Mouse (Mus musculus) CH12.LX (cell line): ENCODE results near the gene Ssx2ip. TPM values are rescaled to one million over a fixed set of nuclear protein-coding genes. Genes with fewer than 3 reads are reported as not detected.

Experiments used
- DNase-seq: peaks from one replicate; pipeline ENCODE4 v3.0.0-alpha.2; 2013; ENCODE audit errors: extremely low read depth
- H3K27ac ChIP-seq: 2 replicates; pipeline ENCODE4 v1.5.1; 2012; ENCODE audit warnings: low read depth, mild to moderate bottlenecking, control low read depth, moderate library complexity; ENCODE audit not compliant: insufficient read depth
- H3K27me3 ChIP-seq: replicated peaks from 2 replicates; pipeline ENCODE3; 2012; ENCODE audit warnings: inconsistent platforms
- H3K36me3 ChIP-seq, 2 experiments: replicated peaks in 1 of 2; 2 replicates each; pipeline versions ENCODE3 to v1.6.1; 2012; ENCODE audit warnings: inconsistent platforms in 1 of 2, low read length in 1 of 2, mild to moderate bottlenecking in 1 of 2, mixed read lengths in 1 of 2, moderate library complexity in 1 of 2; ENCODE audit not compliant: control insufficient read depth in 1 of 2, insufficient read depth in 1 of 2
- H3K4me1 ChIP-seq, 2 experiments: 2 replicates each; pipeline ENCODE4 v1.6.1; 2012; ENCODE audit warnings: inconsistent platforms in 1 of 2, moderate library complexity in 1 of 2; ENCODE audit not compliant: insufficient read depth in 2 of 2, control insufficient read depth in 1 of 2
- H3K4me2 ChIP-seq: 2 replicates; pipeline ENCODE4 v1.6.1; 2012; ENCODE audit warnings: low read depth, mild to moderate bottlenecking, control low read depth; ENCODE audit not compliant: poor library complexity, insufficient read depth, severe bottlenecking
- H3K4me3 ChIP-seq, 3 experiments: fragments of 150-350 bp in 1 of 3; sonication (generic) in 1 of 3; replicated peaks in 1 of 3; 2 replicates each; pipeline versions ENCODE3 to v1.5.1; 2011 to 2012; ENCODE audit warnings: low read depth in 2 of 3, low read length in 2 of 3, mild to moderate bottlenecking in 2 of 3, moderate library complexity in 2 of 3, control low read depth in 1 of 3, improper control_type of control experiment in 1 of 3, inconsistent platforms in 1 of 3, mixed read lengths in 1 of 3; ENCODE audit not compliant: poor library complexity in 1 of 3
- H3K79me2 ChIP-seq: replicated peaks from 2 replicates; pipeline ENCODE4 v1.6.1; 2012; ENCODE audit warnings: mild to moderate bottlenecking, moderate library complexity; ENCODE audit not compliant: control insufficient read depth, poor library complexity, insufficient read depth, severe bottlenecking; ENCODE audit errors: extremely low read depth
- H3K9ac ChIP-seq: 2 replicates; pipeline ENCODE4 v1.6.1; 2012; ENCODE audit warnings: low read depth, mild to moderate bottlenecking, control low read depth, moderate library complexity; ENCODE audit not compliant: insufficient read depth
- H3K9me3 ChIP-seq: replicated peaks from 2 replicates; pipeline ENCODE3; 2012; ENCODE audit warnings: low read length, inconsistent platforms, mixed read lengths
- BHLHE40 ChIP-seq: IDR thresholded peaks from 2 replicates; pipeline ENCODE4 v1.6.1; 2011; ENCODE audit warnings: mild to moderate bottlenecking, low read depth, low read length, improper control_type of control experiment
- CHD1 ChIP-seq: IDR thresholded peaks from 2 replicates; pipeline ENCODE4 v1.6.1; 2012; ENCODE audit warnings: low read depth, low read length, improper control_type of control experiment, inconsistent platforms
- CTCF ChIP-seq, 2 experiments: IDR thresholded peaks in 1 of 2; conservative IDR thresholded peaks in 1 of 2; 2 replicates each; pipeline ENCODE4 v1.5.1; 2011 to 2012; ENCODE audit warnings: low read depth in 2 of 2, low read length in 2 of 2, improper control_type of control experiment in 1 of 2, inconsistent platforms in 1 of 2, mild to moderate bottlenecking in 1 of 2, moderate library complexity in 1 of 2
- E2F4 ChIP-seq: IDR thresholded peaks from 2 replicates; pipeline ENCODE4 v1.6.1; 2011; ENCODE audit warnings: low read depth, low read length, improper control_type of control experiment; ENCODE audit not compliant: insufficient replicate concordance
- ELF1 ChIP-seq: IDR thresholded peaks from 2 replicates; pipeline ENCODE4 v1.6.1; 2014; ENCODE audit warnings: low read depth, mild to moderate bottlenecking, inconsistent platforms, low read length, improper control_type of control experiment
- ETS1 ChIP-seq: conservative IDR thresholded peaks from 2 replicates; pipeline ENCODE4 v1.6.1; 2012; ENCODE audit warnings: low read depth, mild to moderate bottlenecking, inconsistent platforms, low read length, improper control_type of control experiment, moderate library complexity
- GABPA ChIP-seq: IDR thresholded peaks from 2 replicates; pipeline ENCODE4 v1.6.1; 2012; ENCODE audit warnings: low read depth, low read length, improper control_type of control experiment, inconsistent platforms; ENCODE audit not compliant: insufficient replicate concordance
- JUN ChIP-seq: IDR thresholded peaks from 2 replicates; pipeline ENCODE4 v1.6.1; 2011; ENCODE audit warnings: low read depth, mild to moderate bottlenecking, low read length, improper control_type of control experiment, moderate library complexity; ENCODE audit not compliant: insufficient read depth
- JUND ChIP-seq: conservative IDR thresholded peaks from 2 replicates; pipeline ENCODE4 v1.6.1; 2011; ENCODE audit warnings: low read depth, low read length, improper control_type of control experiment
- KAT2A ChIP-seq: IDR thresholded peaks from 2 replicates; pipeline ENCODE4 v1.6.1; 2012; ENCODE audit warnings: low read length, improper control_type of control experiment, inconsistent platforms; ENCODE audit not compliant: insufficient replicate concordance
- MAFK ChIP-seq: IDR thresholded peaks from 2 replicates; pipeline ENCODE4 v1.6.1; 2011; ENCODE audit warnings: low read length, improper control_type of control experiment; ENCODE audit not compliant: insufficient replicate concordance
- MAX ChIP-seq: IDR thresholded peaks from 2 replicates; pipeline ENCODE4 v1.6.1; 2011; ENCODE audit warnings: low read length, improper control_type of control experiment
- MAZ ChIP-seq: IDR thresholded peaks from 2 replicates; pipeline ENCODE4 v1.6.1; 2012; ENCODE audit warnings: low read depth, mild to moderate bottlenecking, inconsistent platforms, low read length, improper control_type of control experiment, moderate library complexity
- PAX5 ChIP-seq: IDR thresholded peaks from 2 replicates; pipeline ENCODE4 v1.6.1; 2012; ENCODE audit warnings: low read length, inconsistent platforms, mixed read lengths
- RAD21 ChIP-seq: IDR thresholded peaks from 2 replicates; pipeline ENCODE4 v1.6.1; 2011; ENCODE audit warnings: low read depth, mild to moderate bottlenecking, low read length, improper control_type of control experiment, moderate library complexity
- SIN3A ChIP-seq: IDR thresholded peaks from 2 replicates; pipeline ENCODE4 v1.6.1; 2012; ENCODE audit warnings: low read length, improper control_type of control experiment, inconsistent platforms
- TBP ChIP-seq: conservative IDR thresholded peaks from 2 replicates; pipeline ENCODE4 v1.6.1; 2011; ENCODE audit warnings: low read depth, low read length, improper control_type of control experiment
- TCF12 ChIP-seq: IDR thresholded peaks from 2 replicates; pipeline ENCODE4 v1.6.1; 2014; ENCODE audit warnings: low read depth, mild to moderate bottlenecking, inconsistent platforms, low read length, improper control_type of control experiment
- ZC3H11A ChIP-seq: IDR thresholded peaks from 2 replicates; pipeline ENCODE4 v1.6.1; 2012; ENCODE audit warnings: low read depth, mild to moderate bottlenecking, inconsistent platforms, low read length, improper control_type of control experiment
- ZMIZ1 ChIP-seq: IDR thresholded peaks from 2 replicates; pipeline ENCODE4 v1.6.1; 2012; ENCODE audit warnings: low read depth, mild to moderate bottlenecking, inconsistent platforms, low read length, improper control_type of control experiment
- ZNF384 ChIP-seq: IDR thresholded peaks from 2 replicates; pipeline ENCODE4 v1.6.1; 2012; ENCODE audit warnings: low read depth, low read length, improper control_type of control experiment, inconsistent platforms
- dilution Hi-C: fragments of 300-500 bp; cut with MboI; formaldehyde crosslinking; loops from 2 replicates; pipeline ENCODE4 v1.14.3; 2020; ENCODE audit warnings: low sequenced_read_pairs; ENCODE audit not compliant: extremely low pct_unique_long_range_greater_than_20kb, extremely low pct_ligation_motif_present
- in situ Hi-C: fragments of 300-500 bp; cut with MboI; formaldehyde crosslinking; loops from 3 replicates; pipeline ENCODE4 v1.14.3; 2019; ENCODE audit warnings: low sequenced_read_pairs, low pct_ligation_motif_present, low pct_unique_long_range_greater_than_20kb, mixed read lengths
- polyA plus RNA-seq: library from polyadenylated mRNA; unstranded; fragments of >175 nt; gene quantifications from 2 replicates; pipeline ENCODE4 v1.2.1, GENCODE M21; 2012; ENCODE audit warnings: low read depth; ENCODE audit not compliant: insufficient read length
- total RNA-seq, 2 experiments: library from RNA; depleted of rRNA; stranded (reverse); fragments of 300-350 nt in 1 of 2; fragments of >200 nt in 1 of 2; gene quantifications; 2 replicates each; pipeline ENCODE4 v1.2.3; 2012 to 2014

Ssx2ip gene
- total and polyA plus RNA-seq, 3 experiments = 28.0 to 32.6 (median 31.9) TPM

DNA sequence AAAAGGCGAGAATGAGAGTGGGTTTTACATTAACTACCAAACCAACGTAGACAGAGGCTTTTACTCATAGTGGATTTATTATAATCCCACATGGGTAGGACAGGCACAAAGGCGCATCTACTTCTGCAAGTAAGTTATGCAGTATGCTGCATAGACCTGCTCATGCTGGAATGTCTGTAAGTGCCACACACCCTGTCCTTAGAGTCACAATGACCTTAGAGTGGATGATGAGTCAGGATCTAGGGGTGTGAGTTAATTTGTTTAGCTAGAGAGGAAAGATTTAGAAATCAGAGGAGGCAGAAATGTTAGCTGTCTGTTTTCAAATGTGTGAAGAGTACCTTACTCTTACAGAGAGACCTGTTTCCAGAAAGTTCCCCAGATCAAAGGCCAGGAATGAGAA is 43.2 kb downstream of the Ssx2ip start:
- no peak for DNase-seq
- Histone ChIP-seq H3K9ac (no peak overlapping the region), H3K4me2 (no peak overlapping the region), H3K27ac (no peak overlapping the region), H3K9me3 (no peaks in the 10 kb centered on the region), H3K4me1 (peaks cover 9 to 17% of the 10 kb centered on the region in 2 experiments), H3K36me3 (peaks cover 0 to 8% of the 10 kb centered on the region in 2 experiments), H3K27me3 (no peaks in the 10 kb centered on the region), H3K4me3 (no peak overlapping the region), H3K79me2 (peaks cover 3% of the 10 kb centered on the region; the same call in 1 of the 2 replicates)
- no peak for TF ChIP-seq MAFK
- dilution Hi-C loops = no loop called here
- in situ Hi-C loops = no loop called here

DNA sequence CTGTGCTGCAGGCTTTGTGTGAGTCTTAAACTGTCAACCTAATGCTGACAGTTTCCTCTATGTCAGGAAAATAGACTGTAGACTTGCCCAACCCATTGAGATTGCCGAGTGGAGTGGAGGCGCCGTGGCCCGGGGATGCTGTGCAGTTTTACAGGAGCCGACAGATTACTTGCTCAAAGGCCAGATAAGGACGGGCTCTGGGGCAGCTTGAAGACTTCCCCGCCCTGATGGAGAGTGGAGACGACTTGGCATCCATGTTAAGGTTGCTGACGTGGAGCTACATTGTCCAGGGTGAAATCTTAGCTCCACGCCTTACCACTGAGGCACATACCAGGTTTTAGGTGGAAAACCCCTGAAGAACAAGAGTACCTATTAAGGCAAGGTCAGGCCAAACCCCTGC is 43.9 kb downstream of the Ssx2ip start:
- Histone ChIP-seq H3K4me2 (no peak overlapping the region), H3K9ac (no peak overlapping the region), H3K27me3 (no peaks in the 10 kb centered on the region), H3K4me1 (peaks cover 9 to 21% of the 10 kb centered on the region in 2 experiments), H3K9me3 (no peaks in the 10 kb centered on the region), H3K36me3 (peaks cover 0 to 11% of the 10 kb centered on the region in 2 experiments), H3K4me3 (no peak overlapping the region), H3K27ac (no peak overlapping the region), H3K79me2 (peaks cover 3% of the 10 kb centered on the region; the same call in 1 of the 2 replicates)
- in situ Hi-C loops = no loop called here
- no peak for TF ChIP-seq ELF1
- no peak for TF ChIP-seq E2F4
- no peak for TF ChIP-seq JUN
- TF ChIP-seq BHLHE40 = no peak
- TF ChIP-seq ETS1 = no peak
- TF ChIP-seq MAX = no peak
- no peak for TF ChIP-seq PAX5
- no peak for TF ChIP-seq ZNF384
- TF ChIP-seq RAD21 = no peak
- TF ChIP-seq CTCF (conservative IDR thresholded peaks at IDR 0.05 in 1 of 2, IDR thresholded peaks at IDR 0.05 in 1 of 2; ENCODE audit: low read depth in 2 of 2, low read length in 2 of 2) = no peak
- no peak for TF ChIP-seq GABPA
- TF ChIP-seq ZC3H11A = no peak
- TF ChIP-seq SIN3A = no peak
- DNase-seq = no peak
- dilution Hi-C loops = no loop called here

DNA sequence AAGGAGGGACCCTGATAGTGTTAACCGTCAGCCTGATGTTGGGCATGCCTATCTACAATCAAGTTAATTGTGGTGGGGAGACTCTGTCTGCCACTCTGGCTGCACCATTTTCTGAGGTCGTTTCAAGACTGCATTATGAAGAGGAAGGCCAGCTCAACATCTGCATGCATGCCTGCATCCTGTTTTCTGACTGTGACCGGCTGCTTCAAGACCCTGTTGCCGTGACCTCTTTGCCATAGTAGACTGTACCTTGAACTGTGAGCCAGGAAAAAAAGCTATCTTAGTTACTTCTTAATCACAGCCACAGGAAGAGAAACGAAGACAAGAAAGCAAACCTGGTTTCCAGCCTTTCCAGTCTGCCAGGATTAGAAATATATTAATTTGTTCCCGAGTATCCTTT is 44.5 kb downstream of the Ssx2ip start:
- Histone ChIP-seq H3K9me3 (no peaks in the 10 kb centered on the region), H3K27me3 (no peaks in the 10 kb centered on the region), H3K79me2 (peaks cover 3% of the 10 kb centered on the region; the same call in 1 of the 2 replicates)
- in situ Hi-C loops = no loop called here
- no peak for DNase-seq
- TF ChIP-seq MAZ = no peak
- TF ChIP-seq RAD21 = no peak
- no peak for TF ChIP-seq KAT2A
- TF ChIP-seq TCF12 = no peak
- no peak for TF ChIP-seq CTCF (conservative IDR thresholded peaks at IDR 0.05 in 1 of 2, IDR thresholded peaks at IDR 0.05 in 1 of 2; ENCODE audit: low read depth in 2 of 2, low read length in 2 of 2)
- TF ChIP-seq ZNF384 = no peak
- no peak for TF ChIP-seq ZMIZ1
- TF ChIP-seq SIN3A = no peak
- TF ChIP-seq CHD1 = no peak
- TF ChIP-seq TBP = no peak
- TF ChIP-seq JUND = no peak
- TF ChIP-seq, all 38 proteins: peak for 0
- Histone ChIP-seq H3K36me3 (peaks cover 0 to 12% of the 10 kb centered on the region in 2 experiments), H3K4me1 (peaks cover 9 to 21% of the 10 kb centered on the region in 2 experiments), H3K4me2 (no peak overlapping the region), H3K4me3 (no peak overlapping the region), H3K9ac (no peak overlapping the region), H3K27ac (no peak overlapping the region)
- dilution Hi-C loops = no loop called here
